Mouse (Mus musculus): Measurements from ENCODE around the gene Cfl1. TPM values are rescaled to one million over a fixed set of nuclear protein-coding genes. Genes with fewer than 3 reads are reported as not detected.
A peak's percentile ranks its signal among the peaks of the same experiment; 100 is the strongest.
"Not testable (repeated sequence)": the region's sequence is repeated elsewhere in the genome, so short reads cannot be mapped to it uniquely, and the experiment has no call there.

Cfl1 gene
- polyA plus RNA-seq, 1 experiment from 2014 or later, result 3,609 TPM

- no peaks in the 10 kb centered on the region for H3K27me3 ChIP-seq (replicated peaks; ENCODE audit: control insufficient read depth, insufficient read depth, low read length)
- H3K4me2 ChIP-seq (ENCODE audit: low read length), result no peak overlapping the region
- H3K36me3 ChIP-seq (ENCODE audit: control insufficient read depth, insufficient read depth, low read length), result peaks cover 21% of the 10 kb centered on the region
- no peak for ATAC-seq
- H3K9me3 ChIP-seq (ENCODE audit: control insufficient read depth, low read length), result no peaks in the 10 kb centered on the region
- H3K4me1 ChIP-seq (ENCODE audit: control insufficient read depth, insufficient read depth, low read depth, low read length), result peaks cover 15% of the 10 kb centered on the region
- H3K9ac ChIP-seq (ENCODE audit: low read depth, low read length), result no peak overlapping the region
- 90% methylated on average over 8 of the region's 8 CpGs for WGBS
- H3K27ac ChIP-seq (ENCODE audit: low read depth, low read length), result no peak overlapping the region
- no peak overlapping the region for H3K4me3 ChIP-seq (ENCODE audit: low read length)
These were observed 4.9 kb upstream of the Cfl1 start for GRCm38 (mm10) chr19:5485371-5485770.

GRCm38 (mm10) chr19:5485821-5486220 is 4.4 kb upstream of the Cfl1 start:
- H3K9ac ChIP-seq (ENCODE audit: low read depth, low read length), result no peak overlapping the region
- H3K36me3 ChIP-seq (ENCODE audit: control insufficient read depth, insufficient read depth, low read length), result peaks cover 21% of the 10 kb centered on the region
- H3K4me1 ChIP-seq (ENCODE audit: control insufficient read depth, insufficient read depth, low read depth, low read length), result peaks cover 15% of the 10 kb centered on the region
- no peak overlapping the region for H3K4me2 ChIP-seq (ENCODE audit: low read length)
- no peaks in the 10 kb centered on the region for H3K27me3 ChIP-seq (replicated peaks; ENCODE audit: control insufficient read depth, insufficient read depth, low read length)
- ATAC-seq, result no peak
- no peaks in the 10 kb centered on the region for H3K9me3 ChIP-seq (ENCODE audit: control insufficient read depth, low read length)
- 97% methylated on average over 7 of the region's 7 CpGs for WGBS
- no peak overlapping the region for H3K4me3 ChIP-seq (ENCODE audit: low read length)
- no peak overlapping the region for H3K27ac ChIP-seq (ENCODE audit: low read depth, low read length)

GRCm38 (mm10) chr19:5486286-5486685 is 4.0 kb upstream of the Cfl1 start:
- H3K9me3 ChIP-seq (ENCODE audit: control insufficient read depth, low read length), result no peaks in the 10 kb centered on the region
- ATAC-seq, result no peak
- H3K9ac ChIP-seq (ENCODE audit: low read depth, low read length), result no peak overlapping the region
- H3K27me3 ChIP-seq (replicated peaks; ENCODE audit: control insufficient read depth, insufficient read depth, low read length), result no peaks in the 10 kb centered on the region
- peaks cover 21% of the 10 kb centered on the region for H3K36me3 ChIP-seq (ENCODE audit: control insufficient read depth, insufficient read depth, low read length)
- H3K4me3 ChIP-seq (ENCODE audit: low read length), result no peak overlapping the region
- no peak overlapping the region for H3K27ac ChIP-seq (ENCODE audit: low read depth, low read length)
- 93% methylated on average over 8 of the region's 8 CpGs for WGBS
- H3K4me2 ChIP-seq (ENCODE audit: low read length), result no peak overlapping the region
- H3K4me1 ChIP-seq (ENCODE audit: control insufficient read depth, insufficient read depth, low read depth, low read length), result peaks cover 15% of the 10 kb centered on the region

GRCm38 (mm10) chr19:5486771-5487170 is 3.5 kb upstream of the Cfl1 start:
- H3K4me1 ChIP-seq (ENCODE audit: control insufficient read depth, insufficient read depth, low read depth, low read length), result peaks cover 16% of the 10 kb centered on the region
- H3K27ac ChIP-seq (ENCODE audit: low read depth, low read length), result no peak overlapping the region
- no peak overlapping the region for H3K9ac ChIP-seq (ENCODE audit: low read depth, low read length)
- ATAC-seq, result no peak
- no peaks in the 10 kb centered on the region for H3K9me3 ChIP-seq (ENCODE audit: control insufficient read depth, low read length)
- H3K4me3 ChIP-seq (ENCODE audit: low read length), result no peak overlapping the region
- WGBS, result 86% methylated on average over 4 of the region's 4 CpGs
- H3K4me2 ChIP-seq (ENCODE audit: low read length), result no peak overlapping the region; the same call in 1 of the 2 replicates
- H3K36me3 ChIP-seq (ENCODE audit: control insufficient read depth, insufficient read depth, low read length), result peaks cover 21% of the 10 kb centered on the region
- H3K27me3 ChIP-seq (replicated peaks; ENCODE audit: control insufficient read depth, insufficient read depth, low read length), result no peaks in the 10 kb centered on the region

- WGBS, result under 1% methylated on average over 39 of the region's 39 CpGs
- no peaks in the 10 kb centered on the region for H3K27me3 ChIP-seq (replicated peaks; ENCODE audit: control insufficient read depth, insufficient read depth, low read length)
- peaks cover 23% of the 10 kb centered on the region for H3K36me3 ChIP-seq (ENCODE audit: control insufficient read depth, insufficient read depth, low read length)
- no peaks in the 10 kb centered on the region for H3K9me3 ChIP-seq (ENCODE audit: control insufficient read depth, low read length)
- H3K4me1 ChIP-seq (ENCODE audit: control insufficient read depth, insufficient read depth, low read depth, low read length), result peaks cover 28% of the 10 kb centered on the region
- peak within 1 kb of the TSS; percentile 71 for H3K9ac ChIP-seq (ENCODE audit: low read depth, low read length)
- peak; percentile 74 for ATAC-seq
- H3K4me2 ChIP-seq (ENCODE audit: low read length), result peak within 1 kb of the TSS; percentile 81
- peak within 1 kb of the TSS; percentile 99 for H3K27ac ChIP-seq (ENCODE audit: low read depth, low read length)
- H3K4me3 ChIP-seq (ENCODE audit: low read length), result peak within 1 kb of the TSS; percentile 57
These were observed 2.3 kb upstream of the Cfl1 start, which contains the start of gene Mus81 for GRCm38 (mm10) chr19:5487768-5488550. Gene Mus81 (minus strand): TSS chr19:5488402.

- Histone ChIP-seq H3K36me3 (ENCODE audit: control insufficient read depth, insufficient read depth, low read length) (peaks cover 23% of the 10 kb centered on the region), H3K27me3 (replicated peaks; ENCODE audit: control insufficient read depth, insufficient read depth, low read length) (no peaks in the 10 kb centered on the region), H3K4me1 (ENCODE audit: control insufficient read depth, insufficient read depth, low read depth, low read length) (peaks cover 31% of the 10 kb centered on the region), H3K27ac (ENCODE audit: low read depth, low read length) (peak overlapping the region; percentile 99), H3K9me3 (ENCODE audit: control insufficient read depth, low read length) (no peaks in the 10 kb centered on the region), H3K4me2 (ENCODE audit: low read length) (peak overlapping the region; percentile 81), H3K4me3 (ENCODE audit: low read length) (peak overlapping the region; percentile 57), H3K9ac (ENCODE audit: low read depth, low read length) (peak overlapping the region; percentile 71)
- peak; percentile 81 for ATAC-seq
- WGBS, result under 1% methylated on average over 25 of the region's 26 CpGs
These were observed 1.2 kb upstream of the Cfl1 start for GRCm38 (mm10) chr19:5488878-5489571.

- H3K9me3 ChIP-seq (ENCODE audit: control insufficient read depth, low read length); ATAC-seq; H3K27me3 ChIP-seq (replicated peaks; ENCODE audit: control insufficient read depth, insufficient read depth, low read length); H3K9ac ChIP-seq (ENCODE audit: low read depth, low read length): not testable (repeated sequence)
- Histone ChIP-seq H3K27ac (ENCODE audit: low read depth, low read length) (peak overlapping the region; percentile 99), H3K36me3 (ENCODE audit: control insufficient read depth, insufficient read depth, low read length) (peaks cover 28% of the 10 kb centered on the region), H3K4me3 (ENCODE audit: low read length) (peak overlapping the region; percentile 99), H3K4me1 (ENCODE audit: control insufficient read depth, insufficient read depth, low read depth, low read length) (peaks cover 31% of the 10 kb centered on the region), H3K4me2 (ENCODE audit: low read length) (peak overlapping the region; percentile 51)
- 49% methylated on average over 10 of the region's 10 CpGs for WGBS
These were observed 534 bp upstream of the Cfl1 start for GRCm38 (mm10) chr19:5489721-5490120.

- peaks cover 27% of the 10 kb centered on the region for H3K36me3 ChIP-seq (ENCODE audit: control insufficient read depth, insufficient read depth, low read length)
- H3K4me2 ChIP-seq (ENCODE audit: low read length), result peak overlapping the region; percentile 92
- H3K9ac ChIP-seq (ENCODE audit: low read depth, low read length), result peak overlapping the region; percentile 96
- ATAC-seq, result peak; percentile 39
- peaks cover 31% of the 10 kb centered on the region for H3K4me1 ChIP-seq (ENCODE audit: control insufficient read depth, insufficient read depth, low read depth, low read length)
- peak overlapping the region; percentile 99 for H3K4me3 ChIP-seq (ENCODE audit: low read length)
- H3K27ac ChIP-seq (ENCODE audit: low read depth, low read length), result peak overlapping the region; percentile 99
- WGBS, result under 1% methylated on average over 57 of the region's 59 CpGs
- no peaks in the 10 kb centered on the region for H3K9me3 ChIP-seq (ENCODE audit: control insufficient read depth, low read length)
- H3K27me3 ChIP-seq (replicated peaks; ENCODE audit: control insufficient read depth, insufficient read depth, low read length), result no peaks in the 10 kb centered on the region
These were observed 848 bp downstream of the Cfl1 start for GRCm38 (mm10) chr19:5490898-5491708.

All from hindbrain, embryonic 16.5 days (tissue).